Mouse (Mus musculus) testis, adult 2 months (tissue): ENCODE measurements around the gene Fam187a.

Experiments used
- CTCF ChIP-seq: fragments of 200-500 bp; IDR thresholded peaks from 2 replicates; pipeline ENCODE4 v1.5.1; 2012; ENCODE audit warnings: low read depth, mild to moderate bottlenecking, inconsistent platforms, low read length, moderate library complexity; ENCODE audit not compliant: control insufficient read depth, insufficient read depth, insufficient replicate concordance
- POLR2A ChIP-seq: fragments of 200-500 bp; IDR thresholded peaks from 2 replicates; pipeline ENCODE4 v1.6.1; 2012; ENCODE audit warnings: low read depth, mild to moderate bottlenecking, inconsistent platforms, low read length, moderate library complexity; ENCODE audit not compliant: control insufficient read depth

GRCm38 (mm10) chr11:102890096-102890495 lies 5.1 kb downstream of the Fam187a start:
- TF ChIP-seq CTCF (no peak), POLR2A (no peak)
